Mouse (Mus musculus) cerebellum, postnatal 36 days (tissue): ENCODE measurements at regions not wholly inside any gene's neighbourhood (a gene's known extent, or its start where the extent isn't known, plus 50 kb on each side); places are given as distances from the start of the nearest gene placed in this dataset.

Source experiments
- DNase-seq, 2 experiments: peaks; one replicate each; pipeline ENCODE4 v3.0.0; 2021 to 2022; ENCODE audit warnings: mixed read lengths in 2 of 2

- DNase-seq, result no peak
Observed at GRCm38 (mm10) chr3:147537584-147537983, 685.4 kb downstream of the Ttll7 start.

GRCm38 (mm10) chr3:147532196-147532595 lies 680.0 kb downstream of the Ttll7 start:
- DNase-seq, result no peak

- DNase-seq, result no peak
Observed at GRCm38 (mm10) chr3:147531608-147532180, 679.5 kb downstream of the Ttll7 start.
